Mouse (Mus musculus): ENCODE results near the gene Crnkl1.

Crnkl1 gene

DNA sequence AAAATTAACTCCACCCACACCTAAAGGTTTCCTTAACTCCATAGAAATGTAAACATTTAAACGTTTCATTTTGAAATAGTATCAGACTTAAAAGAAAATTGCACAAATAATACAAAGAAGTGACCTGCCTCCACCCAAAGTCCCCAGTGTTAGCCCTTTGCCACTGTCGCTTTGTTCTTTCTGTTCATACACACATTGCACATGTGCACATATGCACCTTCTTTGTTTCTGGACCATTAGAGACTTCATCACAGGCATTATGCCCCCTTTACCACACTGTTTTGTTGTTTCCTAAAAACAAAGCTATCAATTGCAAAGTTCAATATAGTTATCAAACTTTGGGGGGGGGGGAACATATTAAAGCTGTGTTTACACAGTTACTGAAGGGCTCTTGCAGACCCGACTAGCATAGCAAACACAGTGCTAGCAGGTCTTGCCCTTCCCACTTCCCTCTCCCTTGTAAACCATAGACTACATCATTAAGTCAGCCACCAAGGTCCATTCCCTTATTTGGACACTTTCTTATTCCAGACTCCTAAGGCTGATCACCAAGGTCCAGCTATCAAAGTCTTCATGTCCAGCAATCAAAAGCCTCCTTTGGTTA, 59.8 kb downstream of the Crnkl1 start:
- DNase-seq (ENCODE audit: low read depth, low spot score), result no peak

DNA sequence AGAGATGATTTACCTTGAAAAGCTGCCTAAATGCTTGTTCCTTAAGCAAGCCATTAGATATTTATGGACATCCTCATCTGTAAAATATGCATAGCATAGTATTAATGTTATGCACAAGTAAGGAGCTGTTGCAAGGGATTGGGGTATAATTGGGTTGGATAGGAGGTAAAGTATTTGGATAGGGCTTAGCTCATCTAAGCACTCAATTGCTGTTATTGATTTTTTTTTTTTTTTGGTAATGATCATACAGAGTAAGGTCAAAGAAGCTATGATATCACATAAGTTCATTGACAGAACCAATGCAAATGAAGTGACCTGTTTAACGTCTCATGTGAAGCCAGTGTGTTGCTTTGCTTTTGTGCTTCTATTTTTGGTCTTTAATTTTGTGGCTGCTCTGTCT, 60.9 kb downstream of the Crnkl1 start:
- DNase-seq (ENCODE audit: low read depth, low spot score), result no peak

DNA sequence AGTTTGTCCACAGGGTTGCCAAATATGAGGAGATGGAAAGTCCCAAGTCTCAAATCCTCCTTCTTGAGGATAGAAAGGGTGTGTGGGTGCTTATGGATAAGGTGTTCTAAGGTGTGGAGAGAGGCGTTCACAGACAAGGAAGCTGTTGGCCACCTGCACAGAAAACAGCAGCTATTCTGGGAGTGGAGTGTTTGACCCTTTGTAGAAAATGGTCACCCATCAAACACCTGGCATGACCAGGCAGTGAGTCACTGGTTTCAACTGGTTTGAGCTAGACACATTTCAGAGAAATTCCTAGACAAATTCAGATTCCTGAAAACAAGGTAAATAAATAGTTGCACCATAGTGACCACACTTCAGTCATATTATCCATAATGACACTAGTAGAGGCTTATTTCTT, 62.7 kb downstream of the Crnkl1 start:
- no peak for DNase-seq (ENCODE audit: low read depth, low spot score)

DNA sequence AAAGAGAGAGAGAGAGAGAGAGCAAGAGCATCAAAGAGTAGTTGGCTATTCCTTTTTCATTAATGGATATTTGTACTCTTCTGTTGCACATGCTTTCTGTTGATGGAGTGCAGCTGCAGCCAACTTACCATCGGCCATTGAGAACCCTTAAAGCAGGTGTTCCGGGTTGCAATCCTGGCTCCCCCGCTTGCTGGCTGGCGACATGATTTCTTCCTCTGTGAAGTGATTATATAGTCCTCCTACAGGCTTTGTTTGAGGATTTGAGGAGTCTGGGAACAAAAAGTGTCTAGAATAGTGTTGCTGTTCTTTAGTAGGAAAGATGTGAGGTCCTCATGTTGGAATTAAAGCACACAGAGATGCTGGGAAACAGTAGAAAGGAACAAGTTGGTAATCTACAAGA, 63.5 kb downstream of the Crnkl1 start:
- DNase-seq (ENCODE audit: low read depth, low spot score), result no peak
